Mouse (Mus musculus) ovary, postnatal 14 days (tissue): ENCODE results near the gene Inhbb.

Experiments
- DNase-seq: peaks from one replicate; pipeline ENCODE4 v3.0.0; 2022; ENCODE audit warnings: low spot score

The Inhbb gene

GRCm38 (mm10) chr1:119421576-119422421 lies at the start of gene Inhbb:
Gene Inhbb (minus strand): TSS chr1:119422248.
- DNase-seq = no peak

- DNase-seq = peak; percentile 44
Observed at GRCm38 (mm10) chr1:119463386-119463785, 41.3 kb upstream of the Inhbb start.

DNA sequence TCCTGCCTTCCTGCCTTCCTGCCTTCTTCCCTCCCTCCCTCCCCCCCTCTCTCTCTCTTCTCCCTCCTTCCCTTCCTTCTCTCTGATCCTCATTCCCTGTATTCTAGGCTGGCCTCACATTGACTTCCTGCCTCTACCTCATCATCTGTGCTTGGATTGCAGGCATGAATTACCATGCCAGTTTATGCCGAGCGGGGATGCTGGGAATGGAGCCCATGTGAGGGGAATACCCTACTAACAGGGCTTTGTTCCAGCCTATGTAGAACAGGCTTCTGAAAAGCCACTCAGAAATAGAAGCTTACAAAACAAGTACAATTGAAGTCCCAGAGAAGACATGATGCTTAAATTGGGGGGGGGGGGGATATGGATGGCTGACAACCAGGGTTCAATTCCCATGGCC lies 38.0 kb upstream of the Inhbb start:
- no peak for DNase-seq

DNA sequence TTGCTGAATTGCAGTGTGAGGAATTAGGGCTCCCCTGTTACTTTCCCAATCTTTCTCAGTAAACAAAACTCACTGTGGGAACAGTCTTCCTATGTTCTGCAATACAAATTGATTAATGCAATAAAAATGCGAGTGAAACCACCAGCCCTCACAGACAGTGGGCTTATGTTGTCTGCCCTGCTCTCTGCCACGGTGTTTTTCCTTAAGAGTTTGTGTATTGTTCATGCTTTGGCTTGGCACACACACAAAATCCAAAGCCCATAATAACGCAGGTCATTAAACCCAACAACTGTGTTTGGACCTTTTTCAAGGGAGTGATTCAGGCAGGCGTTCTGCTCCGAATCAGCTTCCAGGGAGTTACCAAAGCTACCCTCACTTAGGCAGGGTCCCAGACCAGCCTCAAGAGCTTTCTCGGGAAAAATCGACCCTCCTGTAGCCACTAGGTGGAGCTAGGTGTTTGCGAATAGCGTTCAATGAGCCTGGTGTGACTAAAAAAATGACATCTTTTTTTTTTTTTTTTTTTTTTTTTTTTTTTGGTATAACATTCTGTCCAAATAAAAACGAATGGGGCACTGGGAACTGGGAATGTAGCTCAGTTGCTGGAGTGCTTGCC lies 36.1 kb upstream of the Inhbb start:
- DNase-seq = peak; percentile 55

DNA sequence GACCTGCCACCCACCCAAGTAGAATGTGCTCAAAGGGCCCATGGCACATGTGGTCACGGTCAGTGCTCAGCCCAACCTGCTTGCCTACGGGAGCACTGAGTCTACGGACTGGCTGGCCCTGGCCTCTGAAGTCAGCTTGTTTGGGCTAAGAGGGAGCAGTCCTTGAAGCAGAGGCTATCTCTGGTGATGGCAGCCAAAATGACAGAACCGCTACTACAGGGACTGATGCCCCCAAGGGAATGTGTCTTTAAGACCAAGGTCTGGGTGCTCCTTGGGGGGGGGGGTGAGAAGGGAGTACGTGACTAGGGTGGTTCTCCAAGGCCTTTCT lies 35.4 kb upstream of the Inhbb start:
- DNase-seq = no peak

- no peak for DNase-seq
Observed at GRCm38 (mm10) chr1:119456671-119457527, 34.9 kb upstream of the Inhbb start.

- peak; percentile 28 for DNase-seq
Observed at GRCm38 (mm10) chr1:119453731-119454130, 31.7 kb upstream of the Inhbb start.

DNA sequence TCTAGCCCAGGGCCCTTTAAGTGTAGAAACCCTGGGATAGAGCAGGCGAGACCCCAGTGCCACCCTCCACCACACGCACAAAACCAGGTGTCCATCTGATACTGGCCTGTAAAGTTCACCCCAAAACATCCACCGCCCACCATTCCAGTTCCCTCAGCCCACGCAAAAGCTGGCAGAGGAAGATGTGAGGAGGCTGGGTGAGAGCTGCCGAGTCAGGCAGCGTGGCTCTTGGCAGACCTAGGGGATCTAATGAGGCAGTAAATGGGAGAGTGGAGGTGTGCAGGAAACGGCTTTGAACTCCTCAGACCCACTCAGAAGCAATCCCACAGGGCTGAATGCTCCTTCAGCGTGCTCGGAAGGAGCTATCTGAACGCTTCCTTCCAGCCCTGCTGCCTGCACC lies 29.4 kb upstream of the Inhbb start:
- DNase-seq = no peak

- DNase-seq = no peak
Observed at GRCm38 (mm10) chr1:119450651-119451345, 28.8 kb upstream of the Inhbb start.

- no peak for DNase-seq
Observed at GRCm38 (mm10) chr1:119446753-119447283, 24.8 kb upstream of the Inhbb start.

- DNase-seq = no peak
Observed at GRCm38 (mm10) chr1:119443591-119444350, 21.7 kb upstream of the Inhbb start.

GRCm38 (mm10) chr1:119442901-119443300 lies 20.9 kb upstream of the Inhbb start:
- DNase-seq = no peak

GRCm38 (mm10) chr1:119438105-119438637 lies 16.1 kb upstream of the Inhbb start:
- no peak for DNase-seq

DNA sequence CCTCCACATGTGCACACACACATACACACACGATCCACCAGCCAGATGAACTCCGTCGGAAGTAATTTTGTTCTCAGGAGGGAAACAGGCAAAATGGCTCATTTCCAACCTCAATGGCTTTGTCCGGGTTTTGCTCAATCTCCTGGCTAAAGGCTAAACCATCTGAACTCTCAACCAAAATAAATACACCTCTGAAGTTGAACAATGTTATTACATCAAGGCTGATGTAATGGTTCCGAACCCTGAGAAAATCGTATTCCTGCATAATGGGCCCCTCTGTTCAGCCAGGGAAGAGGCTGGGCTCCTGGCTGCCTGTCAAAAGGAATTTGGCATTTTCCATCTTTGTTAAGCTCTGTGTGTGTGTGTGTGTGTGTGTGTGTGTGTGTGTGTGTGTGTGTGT lies 15.4 kb upstream of the Inhbb start:
- no peak for DNase-seq

GRCm38 (mm10) chr1:119424141-119424860 lies 2.3 kb upstream of the Inhbb start:
- DNase-seq = no peak

DNA sequence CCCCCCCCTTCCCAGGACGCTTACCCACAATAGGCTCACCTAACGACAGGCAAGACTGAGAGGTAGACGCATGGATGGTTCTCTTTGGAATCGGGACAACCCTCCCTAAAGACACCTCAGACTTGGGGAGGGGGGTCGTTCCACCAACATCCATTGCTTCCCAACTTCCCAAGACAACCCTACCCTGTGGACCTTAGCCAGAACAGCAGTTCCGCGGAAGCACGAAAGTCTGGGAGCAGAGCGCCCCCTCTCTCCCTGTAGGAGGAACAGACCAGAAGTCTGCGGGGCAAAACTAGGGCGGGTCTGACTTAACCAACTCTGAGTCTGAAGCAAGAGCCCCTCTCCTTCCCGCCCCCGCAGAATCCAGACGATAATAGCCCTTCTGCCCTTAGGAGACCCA lies 1.5 kb upstream of the Inhbb start:
- DNase-seq = peak; percentile 46

- no peak for DNase-seq
Observed at GRCm38 (mm10) chr1:119422460-119423015, 490 bp upstream of the Inhbb start.

DNA sequence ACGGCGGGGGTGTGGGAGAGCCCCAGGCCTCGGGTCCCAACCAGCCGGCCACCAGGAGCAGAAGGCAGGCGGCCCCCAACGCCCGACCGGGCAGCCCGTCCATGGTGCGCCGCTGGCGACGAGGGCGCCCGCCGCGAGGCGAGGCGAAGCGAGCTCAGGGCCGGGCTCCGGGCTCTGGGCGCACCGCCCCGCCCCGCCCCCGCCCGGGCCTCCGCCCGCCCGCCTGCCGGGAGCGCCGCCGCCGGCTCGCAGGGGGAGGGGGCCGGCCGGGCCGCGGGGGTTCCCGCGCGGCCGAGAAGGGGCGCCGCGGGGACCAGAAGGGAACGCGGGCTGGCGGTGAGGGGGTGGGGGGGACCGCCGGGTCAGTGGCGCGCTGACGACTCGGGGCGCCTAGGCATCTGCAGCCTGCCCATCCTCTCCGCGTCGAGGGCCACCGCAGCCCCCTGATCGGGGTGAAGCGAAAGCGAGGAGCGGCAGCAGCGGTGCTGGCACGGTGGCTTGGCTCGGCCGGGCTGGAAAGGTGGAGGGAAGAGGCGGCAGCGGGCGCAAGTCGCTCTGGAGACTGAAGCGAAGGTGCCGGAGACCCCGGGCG lies 968 bp downstream of the Inhbb start:
- DNase-seq = no peak

DNA sequence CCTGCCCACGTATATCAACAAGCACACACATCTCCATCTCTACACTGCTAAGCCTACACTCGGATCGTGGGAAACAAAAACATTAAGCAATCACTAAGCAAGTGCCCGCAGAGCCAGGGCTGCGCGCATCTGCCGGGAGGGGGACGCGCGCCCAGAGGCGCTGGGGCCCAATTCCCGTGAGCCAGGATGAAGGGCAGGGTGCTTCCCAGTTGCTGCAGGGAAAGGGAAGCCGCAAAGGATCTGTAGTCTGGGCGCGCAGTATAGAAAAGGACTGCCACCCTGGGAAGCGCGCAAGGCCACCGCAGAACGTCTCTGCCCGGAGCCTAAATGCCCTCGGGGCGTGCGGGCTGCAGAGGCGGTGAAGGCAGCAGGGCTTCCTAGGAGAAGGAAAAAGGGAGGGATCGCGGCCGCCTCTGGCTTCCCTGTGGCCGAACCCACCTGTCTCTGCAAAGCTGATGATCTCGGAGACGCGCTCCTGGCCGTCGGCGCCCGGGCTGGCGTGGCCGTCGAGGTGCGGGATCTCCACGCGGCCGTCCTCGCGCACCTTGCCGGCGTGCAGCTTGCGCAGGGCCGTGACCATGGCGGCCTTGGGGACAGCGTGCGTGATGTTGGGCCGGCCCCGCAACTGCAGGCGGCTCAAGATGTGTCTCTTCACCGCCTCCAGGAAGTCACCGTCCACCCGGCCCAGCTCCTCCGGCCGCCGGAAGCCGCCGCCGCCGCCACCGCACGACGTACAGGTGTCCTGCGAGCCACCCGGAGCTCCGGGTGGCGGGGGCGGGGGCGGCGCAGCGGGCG lies 1.7 kb downstream of the Inhbb start:
- DNase-seq = no peak
